Mouse (Mus musculus) G1E-ER4 (cell line): ENCODE results near the gene Iqch. TPM values are rescaled to one million over a fixed set of nuclear protein-coding genes. Genes with fewer than 3 reads are reported as not detected.

Experiments
- GATA1 ChIP-seq: IDR thresholded peaks from one replicate; pipeline ENCODE4 v1.8.0; 2012; ENCODE audit warnings: low read length, inconsistent platforms
- polyA plus RNA-seq: library from polyadenylated mRNA; stranded (reverse); fragments of >175 nt; gene quantifications from 2 replicates; pipeline ENCODE4 v1.2.3, GENCODE M21; 2012

Gene Iqch
- polyA plus RNA-seq, 1 experiment = not detected

GRCm38 (mm10) chr9:63391307-63391706, 211.0 kb downstream of the Iqch start:
- no peak for TF ChIP-seq GATA1

- TF ChIP-seq GATA1 = no peak
Observed at GRCm38 (mm10) chr9:63382761-63383160, 219.5 kb downstream of the Iqch start.

DNA sequence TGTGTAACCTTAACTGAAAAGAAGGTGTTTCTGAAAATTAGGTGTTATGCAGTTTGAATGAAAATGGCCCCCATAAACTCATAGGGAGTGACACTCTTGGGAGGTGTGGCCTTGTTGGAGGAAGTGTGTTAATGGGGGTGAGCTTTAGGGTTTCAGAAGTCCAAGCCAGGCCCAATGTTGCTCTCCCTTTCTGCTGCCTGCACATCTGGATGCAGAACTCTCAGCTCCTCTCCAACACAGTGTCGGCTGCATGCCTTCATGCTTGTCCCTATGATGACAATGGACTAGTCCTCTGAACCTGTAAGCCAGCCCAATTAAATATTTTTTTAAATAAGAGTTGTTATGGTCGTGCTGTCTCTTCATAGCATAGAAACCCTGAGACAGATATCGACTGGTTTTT, 222.0 kb downstream of the Iqch start:
- no peak for TF ChIP-seq GATA1

DNA sequence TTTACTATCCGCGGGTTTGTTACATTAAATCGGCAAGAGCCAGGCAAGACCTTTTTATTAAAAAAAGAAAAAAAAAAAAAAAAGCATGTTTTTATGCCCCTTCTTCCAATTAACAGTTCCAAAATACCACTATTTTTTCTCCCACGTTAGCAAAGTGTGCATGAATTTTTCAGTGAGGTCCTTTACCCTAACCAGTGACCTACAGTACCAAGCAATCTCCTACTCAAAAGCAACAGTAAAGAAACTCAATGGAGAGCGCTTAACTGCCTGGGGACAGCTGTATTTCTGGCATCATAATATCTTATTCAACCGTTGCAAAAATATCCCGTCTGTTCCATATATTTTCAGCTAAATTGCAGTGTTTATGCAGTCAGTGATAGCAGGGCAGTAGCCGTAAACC, 224.1 kb downstream of the Iqch start:
- TF ChIP-seq GATA1 = no peak

DNA sequence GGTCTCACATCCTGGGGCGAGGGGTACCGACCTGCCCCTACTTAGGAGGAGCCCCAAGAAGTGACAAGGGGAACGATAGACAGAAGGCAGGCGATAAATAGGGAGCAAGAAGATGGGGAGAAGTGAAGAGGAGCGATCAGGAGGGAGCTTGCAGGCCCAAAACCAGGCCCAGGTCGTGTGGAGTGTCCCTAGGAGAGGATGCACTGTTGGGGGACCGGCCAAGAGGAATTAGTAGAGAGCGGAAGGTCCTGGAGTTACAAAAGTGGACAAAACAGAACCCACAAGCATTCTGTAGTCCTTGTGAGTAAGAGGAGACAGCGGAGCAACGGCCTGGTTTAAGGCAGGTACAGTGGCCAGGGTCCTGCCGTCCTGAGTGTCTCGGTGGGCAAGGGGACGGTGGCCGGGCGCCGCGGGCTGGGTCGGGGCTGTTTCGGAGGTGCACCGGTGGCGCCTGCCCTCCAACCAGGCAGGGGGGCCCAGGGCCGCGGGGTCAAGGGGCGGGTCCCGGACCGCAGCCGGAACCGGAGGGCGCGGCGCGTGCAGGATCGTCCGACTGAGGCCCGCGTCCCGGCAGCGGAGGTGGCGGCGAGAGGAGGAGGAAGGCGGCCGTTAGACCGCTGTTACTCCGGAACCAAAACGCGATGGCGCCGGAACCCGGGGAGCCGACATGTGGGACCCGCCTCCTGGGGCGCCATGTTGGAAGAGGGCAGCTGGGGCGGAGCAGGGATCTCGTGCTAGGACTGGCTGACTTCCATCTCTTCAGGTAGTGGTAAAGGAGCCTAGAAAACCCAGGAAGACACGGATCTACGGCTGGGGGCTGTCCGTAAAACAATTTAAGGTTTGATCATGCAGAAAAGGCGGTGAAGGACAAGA, 224.8 kb downstream of the Iqch start, which contains the start of gene Map2k5:
Map2k5 (minus strand) TSS at position 633 of the 873 bp plus-strand sequence.
- no peak for TF ChIP-seq GATA1

GRCm38 (mm10) chr9:63373315-63373714, 229.0 kb downstream of the Iqch start:
- TF ChIP-seq GATA1 = no peak

GRCm38 (mm10) chr9:63372541-63372940, 229.8 kb downstream of the Iqch start:
- no peak for TF ChIP-seq GATA1

Other genes starting within 250 kb of the Iqch start
- gene Map2k5, start 224.6 kb downstream of the Iqch start, polyA plus RNA-seq = 38.8 and 45.9 TPM in 2 replicates
- 78.3 and 89.5 TPM in 2 replicates for gene 2300009A05Rik, start 203.2 kb downstream of the Iqch start, polyA plus RNA-seq
- 1.4 and 3.5 TPM in 2 replicates for gene Aagab, start 167 bp upstream of the Iqch start, polyA plus RNA-seq
- 0.01 TPM in 1 of 2 replicates, not detected in the other for gene Smad3, start 155.5 kb upstream of the Iqch start, polyA plus RNA-seq